Mouse (Mus musculus): ENCODE results near the gene Rtn1.
"Not testable (repeated sequence)": the region's sequence is repeated elsewhere in the genome, so short reads cannot be mapped to it uniquely, and the experiment has no call there.

Gene Rtn1

GRCm38 (mm10) chr12:72324210-72324871, 84.5 kb downstream of the Rtn1 start:
- CTCF ChIA-PET, result no interaction called here

- CTCF ChIA-PET, result no interaction called here
These were observed 85.1 kb downstream of the Rtn1 start for GRCm38 (mm10) chr12:72323778-72324177.

GRCm38 (mm10) chr12:72315732-72316465, 93.0 kb downstream of the Rtn1 start:
- CTCF ChIA-PET, result no interaction called here

GRCm38 (mm10) chr12:72310818-72311217, 98.0 kb downstream of the Rtn1 start:
- CTCF ChIA-PET, result no interaction called here

GRCm38 (mm10) chr12:72308506-72308905, 100.3 kb downstream of the Rtn1 start:
- CTCF ChIA-PET, result no interaction called here

GRCm38 (mm10) chr12:72306281-72306680, 102.6 kb downstream of the Rtn1 start:
- CTCF ChIA-PET, result no interaction called here

- CTCF ChIA-PET, result interaction anchor here (0.6 kb wide), 1 partner anchor 818 kb away, joined by 14 read pairs; no protein-coding TSS in a partner anchor
These were observed 103.4 kb downstream of the Rtn1 start for GRCm38 (mm10) chr12:72305421-72305820.

- CTCF ChIA-PET, result interaction anchor here (0.6 kb wide), 1 partner anchor 818 kb away, joined by 14 read pairs; no protein-coding TSS in a partner anchor
These were observed 103.9 kb downstream of the Rtn1 start for GRCm38 (mm10) chr12:72304985-72305384.

- CTCF ChIA-PET, result no interaction called here
These were observed 104.5 kb downstream of the Rtn1 start for GRCm38 (mm10) chr12:72304347-72304688.

- CTCF ChIA-PET, result no interaction called here
These were observed 105.1 kb downstream of the Rtn1 start for GRCm38 (mm10) chr12:72303624-72304346.

GRCm38 (mm10) chr12:72301431-72301830, 107.4 kb downstream of the Rtn1 start:
- CTCF ChIA-PET, result no interaction called here

- CTCF ChIA-PET, result no interaction called here
These were observed 107.9 kb downstream of the Rtn1 start for GRCm38 (mm10) chr12:72300971-72301370.

GRCm38 (mm10) chr12:72298222-72298621, 110.6 kb downstream of the Rtn1 start:
- CTCF ChIA-PET, result no interaction called here

GRCm38 (mm10) chr12:72296552-72296951, 112.3 kb downstream of the Rtn1 start:
- CTCF ChIA-PET, result no interaction called here

- CTCF ChIA-PET, result not testable (repeated sequence)
These were observed 115.7 kb downstream of the Rtn1 start for GRCm38 (mm10) chr12:72293185-72293584.

GRCm38 (mm10) chr12:72292566-72292965, 116.3 kb downstream of the Rtn1 start:
- CTCF ChIA-PET, result no interaction called here

GRCm38 (mm10) chr12:72291266-72291665, 117.6 kb downstream of the Rtn1 start:
- CTCF ChIA-PET, result interaction anchor here (0.6 kb wide), 1 partner anchor 365 kb away, joined by 5 read pairs; no protein-coding TSS in a partner anchor

GRCm38 (mm10) chr12:72288215-72288614, 120.6 kb downstream of the Rtn1 start:
- CTCF ChIA-PET, result no interaction called here

GRCm38 (mm10) chr12:72287332-72288004, 121.4 kb downstream of the Rtn1 start:
- CTCF ChIA-PET, result no interaction called here

GRCm38 (mm10) chr12:72285366-72286345, 123.2 kb downstream of the Rtn1 start:
- CTCF ChIA-PET, result no interaction called here

GRCm38 (mm10) chr12:72284576-72284975, 124.3 kb downstream of the Rtn1 start:
- CTCF ChIA-PET, result no interaction called here
